Mouse (Mus musculus) R1 (cell line): ENCODE results near the gene Atp1a3.

Experiments used
- DNase-seq: peaks from one replicate; pipeline ENCODE4 v3.0.0-alpha.2; 2018; ENCODE audit warnings: low read depth, low spot score

The Atp1a3 gene

GRCm38 (mm10) chr7:25005421-25006065 is at the start of gene Atp1a3:
Atp1a3 (minus strand) TSS chr7:25005958.
- peak; percentile 40 for DNase-seq

- DNase-seq: no peak
Measured at GRCm38 (mm10) chr7:25052587-25052986, 46.8 kb upstream of the Atp1a3 start.

GRCm38 (mm10) chr7:25049295-25049930 is 43.7 kb upstream of the Atp1a3 start:
- no peak for DNase-seq

GRCm38 (mm10) chr7:25047363-25047762 is 41.6 kb upstream of the Atp1a3 start:
- no peak for DNase-seq

- DNase-seq: peak; percentile 29
Measured at GRCm38 (mm10) chr7:25044599-25044998, 38.8 kb upstream of the Atp1a3 start.

- no peak for DNase-seq
Measured at GRCm38 (mm10) chr7:25041921-25042320, 36.2 kb upstream of the Atp1a3 start.

GRCm38 (mm10) chr7:25035916-25036315 is 30.2 kb upstream of the Atp1a3 start:
- peak; percentile 69 for DNase-seq

GRCm38 (mm10) chr7:25034796-25035195 is 29.0 kb upstream of the Atp1a3 start:
- DNase-seq: no peak

GRCm38 (mm10) chr7:25031528-25031927 is 25.8 kb upstream of the Atp1a3 start:
- no peak for DNase-seq

- peak; percentile 80 for DNase-seq
Measured at GRCm38 (mm10) chr7:25030032-25030753, 24.4 kb upstream of the Atp1a3 start.

- DNase-seq: no peak
Measured at GRCm38 (mm10) chr7:25026452-25026851, 20.7 kb upstream of the Atp1a3 start.

GRCm38 (mm10) chr7:25025855-25026439 is 20.2 kb upstream of the Atp1a3 start:
- DNase-seq: peak; percentile 65

GRCm38 (mm10) chr7:25011592-25011991 is 5.8 kb upstream of the Atp1a3 start:
- DNase-seq: no peak

- DNase-seq: peak; percentile 81
Measured at GRCm38 (mm10) chr7:25010090-25010913, 4.5 kb upstream of the Atp1a3 start.

- peak; percentile 91 for DNase-seq
Measured at GRCm38 (mm10) chr7:25009099-25009700, 3.4 kb upstream of the Atp1a3 start.

GRCm38 (mm10) chr7:25008635-25009034 is 2.9 kb upstream of the Atp1a3 start:
- peak; percentile 86 for DNase-seq

- peak; percentile 92 for DNase-seq
Measured at GRCm38 (mm10) chr7:25007609-25008374, 2.0 kb upstream of the Atp1a3 start.

GRCm38 (mm10) chr7:25006586-25007364 is 1.0 kb upstream of the Atp1a3 start:
- DNase-seq: no peak

- DNase-seq: no peak
Measured at GRCm38 (mm10) chr7:25006171-25006570, 413 bp upstream of the Atp1a3 start.
